Mouse (Mus musculus) lung, postnatal 14 days (tissue): ENCODE results near the gene Grb2.

ENCODE experiments used
- DNase-seq: peaks from one replicate; pipeline ENCODE4 v3.0.0; 2021

Gene Grb2

DNA sequence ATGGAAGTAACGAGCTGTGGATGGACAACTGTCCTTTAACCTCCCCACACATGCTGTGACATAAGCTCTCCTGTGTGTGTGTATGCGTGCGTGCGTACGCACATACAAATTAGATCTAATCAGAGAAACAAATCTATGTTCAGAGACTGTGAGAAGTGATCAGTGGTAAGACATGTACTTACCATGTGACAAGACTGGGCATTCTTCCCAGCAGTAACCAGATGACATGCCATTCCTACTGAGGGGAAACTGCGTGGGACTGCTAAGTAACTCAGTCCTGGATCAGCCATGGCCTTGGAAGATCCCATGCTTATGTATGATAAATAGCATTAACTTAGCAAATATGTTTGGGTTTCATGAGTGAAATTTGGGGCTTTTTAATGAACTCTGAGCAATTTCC is 23.5 kb downstream of the Grb2 start:
- no peak for DNase-seq

DNA sequence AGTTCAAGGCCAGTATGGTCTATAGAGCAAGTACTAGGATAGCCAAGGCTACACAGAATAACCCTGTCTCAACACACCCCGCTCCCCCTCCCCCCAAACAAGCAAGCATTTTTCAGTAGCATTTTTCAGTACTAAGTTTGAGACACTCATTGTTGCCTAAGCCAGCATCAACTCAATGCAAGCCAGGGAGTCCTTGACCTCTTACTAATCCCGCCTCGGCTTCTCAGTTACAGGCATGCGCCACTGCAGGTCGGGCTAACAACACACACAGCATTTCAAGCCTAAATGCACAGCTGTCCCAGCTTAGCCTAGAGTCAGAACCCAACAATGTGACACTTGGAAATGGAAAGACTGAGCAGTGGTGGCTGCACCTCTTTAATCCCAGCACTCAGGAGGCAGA is 25.1 kb downstream of the Grb2 start:
- no peak for DNase-seq

DNA sequence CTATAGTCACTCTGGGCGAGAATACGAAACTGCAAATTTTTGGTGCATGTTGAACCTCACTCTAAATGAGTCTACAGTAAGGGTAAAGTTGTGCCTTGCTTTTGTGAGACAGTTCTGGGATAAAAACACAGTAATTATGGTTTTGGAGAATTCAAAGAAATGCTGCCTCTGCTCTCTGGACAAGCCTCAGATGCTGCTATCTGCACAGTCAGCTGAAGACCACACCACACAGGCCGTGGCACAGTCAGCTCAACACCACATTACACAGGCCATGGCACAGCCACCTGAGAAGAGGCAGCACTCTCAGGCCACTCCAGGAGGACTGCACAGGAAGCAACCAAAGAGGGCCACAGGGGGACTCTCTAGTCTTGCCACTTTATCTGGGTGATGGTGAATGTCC is 26.0 kb downstream of the Grb2 start:
- DNase-seq = no peak

DNA sequence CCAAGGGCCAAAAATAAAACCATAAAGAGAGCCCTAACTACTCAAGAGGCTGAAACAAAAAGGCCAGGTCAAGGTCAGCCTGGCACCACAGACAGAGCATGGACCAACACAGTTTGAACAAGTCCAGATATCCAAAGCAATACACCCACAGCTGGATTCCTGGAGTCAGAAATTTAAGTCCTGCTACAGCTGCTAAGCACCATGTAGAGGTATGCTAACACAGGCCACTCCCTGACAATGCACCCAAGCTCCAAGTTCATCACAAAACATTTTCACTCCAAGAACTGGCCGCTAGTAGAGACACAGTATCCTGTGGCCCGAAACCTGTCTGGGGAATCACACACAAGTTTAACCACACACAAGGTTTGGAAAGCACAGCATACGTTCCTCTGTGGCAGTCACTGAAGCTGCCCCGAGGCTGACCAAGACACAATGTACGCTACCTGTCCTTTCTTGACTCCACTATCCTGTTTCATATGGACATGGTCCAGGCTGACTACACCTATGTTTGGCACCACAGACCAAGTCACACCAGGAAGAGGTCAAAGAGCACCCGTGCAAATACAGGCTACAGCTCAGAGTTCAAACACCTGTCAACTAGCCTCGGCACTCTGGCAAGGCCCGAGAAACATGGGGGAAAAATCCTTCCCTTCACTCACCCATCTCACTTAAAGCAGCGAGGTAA is 28.7 kb downstream of the Grb2 start:
- DNase-seq = no peak

DNA sequence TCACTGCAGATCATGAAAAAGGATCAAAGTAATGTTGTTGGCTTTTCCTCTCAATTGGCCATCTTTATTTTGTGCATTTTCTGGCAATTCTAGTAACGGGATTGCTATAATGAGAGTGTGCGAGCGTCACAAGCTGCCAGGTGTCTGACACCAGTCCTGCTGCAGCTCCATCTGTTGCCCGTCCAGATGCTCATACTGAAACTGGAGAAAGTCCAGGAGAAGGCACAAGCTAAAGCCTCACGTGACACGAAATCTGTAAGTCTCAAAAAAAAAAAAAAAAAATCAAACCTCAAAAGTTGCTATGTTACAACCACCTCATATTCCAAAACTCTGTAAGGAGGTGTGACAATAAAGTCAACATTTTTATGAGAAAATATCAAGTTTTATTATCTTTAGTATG is 29.5 kb downstream of the Grb2 start:
- DNase-seq = no peak

DNA sequence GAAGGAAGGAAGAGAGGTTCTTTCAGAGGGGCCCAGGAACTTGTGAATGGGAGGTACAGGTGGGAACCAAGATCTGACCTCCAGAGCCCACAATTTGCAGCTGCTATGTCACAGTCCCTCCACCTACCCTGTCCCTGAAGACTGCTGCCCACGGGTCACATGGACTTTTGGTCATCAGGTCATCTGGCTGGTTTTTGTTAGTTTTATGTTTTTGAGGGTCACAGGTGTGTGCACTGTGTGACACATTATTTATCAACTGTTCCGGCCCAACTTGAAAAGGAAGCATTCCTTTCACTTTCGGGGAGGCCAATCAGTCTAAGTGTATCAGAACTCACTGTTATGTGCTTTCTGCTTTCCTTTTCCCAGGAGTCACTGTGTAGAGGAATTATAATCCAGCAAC is 30.9 kb downstream of the Grb2 start:
- no peak for DNase-seq

DNA sequence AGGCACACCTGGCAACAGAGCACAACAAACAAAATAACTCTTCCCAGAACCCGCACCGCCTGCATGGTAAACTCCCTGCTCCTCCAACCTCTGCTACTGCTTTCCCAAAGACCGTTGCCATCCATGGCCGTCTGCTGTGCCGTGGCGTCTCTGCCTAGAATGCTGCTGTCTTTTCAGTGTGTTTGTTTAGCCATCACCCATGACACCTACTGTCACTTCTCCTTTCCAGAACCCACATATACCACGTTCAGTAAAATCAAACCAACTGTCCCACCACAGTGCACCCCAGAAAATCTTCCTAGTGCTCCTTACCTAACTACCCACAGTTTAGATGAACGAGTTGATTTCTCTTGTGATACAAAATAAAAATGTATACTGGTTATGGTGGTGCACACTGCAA is 31.7 kb downstream of the Grb2 start:
- DNase-seq = no peak

DNA sequence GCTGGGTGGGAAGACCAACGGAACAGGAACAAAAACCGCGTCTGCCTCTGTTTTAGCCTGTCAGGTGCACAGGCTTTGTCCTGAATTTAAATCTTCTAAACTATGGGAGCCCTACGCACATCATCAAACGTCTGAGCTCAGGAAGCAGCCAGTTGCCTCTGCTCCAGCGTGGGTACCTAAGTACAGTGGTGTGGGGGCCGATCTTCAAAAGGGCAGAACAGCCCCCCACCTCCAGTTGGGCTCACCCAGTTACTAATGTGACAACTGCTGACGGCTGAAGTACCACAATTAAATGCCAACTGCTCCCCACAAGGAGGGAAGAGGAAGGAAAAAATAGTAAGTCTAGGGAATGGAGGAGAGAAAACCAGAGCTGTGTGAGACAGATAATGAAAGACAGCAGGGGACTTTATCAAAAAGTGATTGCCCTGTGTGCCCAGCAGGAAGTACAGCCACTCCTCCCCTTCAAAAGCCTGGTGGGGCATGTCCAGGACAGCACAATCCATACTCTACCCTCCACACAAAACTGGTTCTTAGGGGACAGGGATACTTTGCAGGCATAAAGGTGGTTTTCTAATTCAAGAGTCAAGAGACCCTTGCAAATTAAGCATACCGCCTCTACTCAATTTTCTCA is 34.0 kb downstream of the Grb2 start:
- DNase-seq = no peak

DNA sequence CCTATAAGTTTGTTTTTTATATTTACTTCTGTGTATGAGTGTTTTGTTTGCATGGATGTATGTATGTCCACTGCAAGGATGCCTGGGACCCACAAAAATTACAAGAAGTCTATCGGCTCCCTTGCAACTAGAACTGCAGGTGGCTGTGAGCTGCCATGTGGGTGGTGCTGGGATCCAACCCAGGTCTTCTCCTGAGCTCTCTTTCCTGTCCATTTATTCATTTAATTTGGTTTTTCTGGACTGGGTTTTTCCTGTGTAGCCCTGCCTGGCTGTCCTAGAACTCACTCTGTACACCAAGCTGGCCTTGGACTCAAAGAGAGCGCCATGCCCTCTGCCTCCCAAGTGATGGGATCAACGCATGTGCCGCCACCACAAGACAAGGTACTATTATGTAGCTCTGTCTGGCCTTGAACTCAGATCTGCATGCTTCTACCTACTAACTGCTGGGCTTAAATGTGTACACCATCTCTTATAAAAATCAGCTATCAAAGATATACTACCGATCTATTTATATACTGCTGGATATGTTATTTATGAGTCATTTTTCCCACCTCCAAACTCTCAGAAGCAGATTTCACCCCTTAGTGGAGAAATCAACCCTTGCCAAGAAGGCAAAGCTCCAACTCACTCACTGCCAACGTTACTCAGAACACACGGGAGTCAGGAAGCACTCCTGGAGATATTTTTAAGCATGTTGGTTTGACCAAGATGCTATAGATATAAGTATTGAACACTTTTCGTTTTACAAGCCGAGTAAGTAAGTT is 34.7 kb downstream of the Grb2 start:
- DNase-seq = no peak

DNA sequence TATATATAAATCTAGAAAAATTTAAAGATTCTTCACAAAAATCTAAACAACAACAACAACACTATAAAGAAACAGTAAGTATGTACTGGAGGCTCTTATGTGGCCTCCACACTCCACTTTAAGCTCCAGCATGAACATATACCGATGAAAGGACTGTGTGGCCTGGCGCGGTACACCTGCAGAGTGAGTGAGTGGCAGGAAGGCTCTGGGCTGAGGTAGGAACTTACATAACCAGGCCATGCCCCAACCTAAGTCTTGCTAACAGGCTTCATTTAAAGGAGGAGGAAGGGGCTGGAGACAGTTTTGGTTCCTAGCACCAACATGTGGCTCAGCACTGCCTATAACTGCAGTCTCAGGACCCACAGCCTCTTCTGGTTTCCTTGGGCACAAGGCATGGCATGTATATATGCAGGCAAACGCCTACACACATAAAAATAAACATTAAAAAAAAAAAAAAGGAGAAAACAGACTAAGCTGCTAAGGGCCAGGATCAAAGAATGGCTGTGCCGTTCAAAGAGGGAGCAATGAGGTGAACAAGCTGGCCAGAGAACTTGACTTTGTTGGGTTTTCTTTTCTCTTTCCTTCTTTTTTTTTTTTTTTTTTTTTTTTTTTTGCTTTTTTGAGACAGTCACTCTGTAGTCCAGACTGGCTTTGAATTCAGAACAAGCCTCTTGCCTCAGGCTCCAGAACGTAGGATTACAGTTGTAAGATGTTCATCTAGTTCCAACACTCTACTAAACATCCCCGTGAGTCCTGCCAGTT is 36.0 kb downstream of the Grb2 start:
- no peak for DNase-seq

DNA sequence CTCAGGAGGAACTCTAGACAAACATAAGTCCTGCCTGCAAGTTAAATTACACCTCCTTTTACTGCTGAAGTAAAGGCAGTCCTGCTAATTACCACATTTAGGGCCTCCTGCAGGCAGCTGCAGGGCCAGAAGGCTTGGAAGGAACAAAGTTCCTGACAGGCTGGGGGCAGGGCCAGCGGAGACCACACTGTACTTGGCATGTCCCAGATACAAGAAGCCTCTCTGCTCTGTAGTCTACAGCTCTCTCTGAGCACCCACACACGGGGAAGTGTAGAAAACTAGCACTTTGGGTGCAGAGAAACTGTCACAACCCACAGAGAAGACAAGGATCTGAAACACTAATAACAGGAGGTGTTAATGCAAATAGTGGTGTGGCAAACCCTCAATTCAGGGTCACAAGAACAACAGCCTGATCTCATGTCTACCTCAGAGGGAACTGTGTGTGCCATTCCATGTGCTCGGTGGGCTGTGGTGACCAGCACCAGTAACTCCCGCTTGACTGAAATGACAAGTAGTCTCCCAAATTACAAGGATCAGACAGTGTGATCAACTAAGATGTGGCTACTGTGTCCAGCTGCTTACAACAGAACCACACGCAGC is 37.8 kb downstream of the Grb2 start:
- peak; percentile 21 for DNase-seq

DNA sequence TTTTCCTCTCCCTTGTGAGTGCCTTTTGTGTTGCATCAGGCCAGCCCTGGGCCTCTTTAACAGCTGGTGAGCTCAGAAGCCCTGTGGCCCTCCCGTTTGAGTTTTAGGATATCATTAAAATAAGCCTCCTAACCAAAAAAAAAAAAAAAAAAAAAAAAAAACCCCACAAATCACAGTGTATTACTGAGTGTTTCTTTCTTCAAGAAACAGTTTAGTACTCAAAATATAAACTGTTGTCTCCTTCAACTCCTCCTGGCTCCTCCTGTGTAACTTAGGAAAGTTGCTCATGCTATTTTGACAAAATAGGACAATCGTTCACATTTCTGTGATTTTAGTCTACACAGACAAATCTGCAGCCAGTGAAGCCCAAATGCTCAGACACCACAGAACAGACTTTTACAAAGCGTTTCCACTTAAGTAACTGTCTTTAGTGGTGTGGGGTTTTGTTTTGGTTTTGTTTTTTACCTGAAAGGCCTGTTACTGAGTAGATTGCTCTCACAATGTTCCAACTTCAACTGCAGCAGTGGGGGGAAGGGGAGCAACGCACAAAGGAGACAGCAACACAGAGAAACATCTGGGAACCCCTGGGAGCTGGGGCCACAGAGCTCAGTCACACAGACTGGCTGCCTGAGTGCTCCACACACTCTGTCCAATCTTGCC is 44.6 kb downstream of the Grb2 start:
- no peak for DNase-seq

DNA sequence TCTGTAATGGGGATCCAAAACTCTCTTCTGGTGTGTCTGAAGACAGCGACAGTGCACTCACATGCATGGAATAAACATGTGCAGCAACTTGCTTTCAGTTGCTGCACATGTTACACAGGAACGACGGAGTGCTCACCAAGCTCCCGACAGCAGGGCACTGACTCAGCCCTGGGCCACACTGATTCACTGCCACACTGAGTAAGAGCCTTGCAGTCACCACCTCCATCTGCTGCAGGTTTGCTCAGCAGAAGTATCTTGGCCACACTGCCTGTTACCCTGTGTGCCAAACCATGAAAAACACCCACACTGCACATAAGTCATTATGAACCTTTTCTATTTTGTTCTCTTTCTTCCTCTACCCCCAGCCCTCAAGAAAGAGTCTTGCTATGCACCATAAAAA is 48.0 kb downstream of the Grb2 start:
- DNase-seq = no peak

DNA sequence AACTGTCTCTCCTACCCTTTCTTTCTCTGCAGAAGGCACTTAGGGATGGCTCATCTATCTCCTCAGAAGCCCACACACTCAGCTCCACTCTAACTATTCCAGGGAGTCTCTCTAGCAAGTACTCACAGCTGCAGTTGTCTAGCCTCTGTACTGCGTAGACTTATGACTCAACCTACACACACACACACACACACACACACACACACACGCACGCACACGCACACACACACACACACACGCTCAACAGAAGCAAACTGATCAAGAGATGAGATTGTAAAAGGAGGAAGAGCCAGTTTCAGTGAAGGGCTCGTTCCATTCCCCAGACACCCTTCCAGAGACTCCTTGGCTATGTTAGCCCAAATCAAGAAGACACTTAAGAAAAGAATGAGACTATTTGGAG is 49.9 kb downstream of the Grb2 start:
- no peak for DNase-seq

DNA sequence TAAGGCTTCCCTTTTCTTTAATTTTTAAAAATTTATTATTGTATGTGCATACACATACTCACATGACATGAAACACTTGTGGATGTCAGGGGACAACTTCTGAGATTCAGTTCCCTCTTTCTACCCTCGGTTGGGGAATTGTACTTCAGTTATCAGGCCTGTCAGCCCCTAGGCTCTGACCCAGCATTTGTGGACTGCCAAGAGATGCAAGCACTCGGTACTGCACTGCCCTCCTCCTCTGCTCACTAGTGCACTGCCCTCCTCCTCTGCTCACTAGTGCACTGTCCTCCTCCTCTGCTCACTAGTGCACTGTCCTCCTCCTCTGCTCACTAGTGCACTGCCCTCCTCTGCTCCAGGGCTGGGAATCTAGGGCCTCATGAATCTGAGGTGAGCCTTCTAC is 54.3 kb downstream of the Grb2 start:
- no peak for DNase-seq

DNA sequence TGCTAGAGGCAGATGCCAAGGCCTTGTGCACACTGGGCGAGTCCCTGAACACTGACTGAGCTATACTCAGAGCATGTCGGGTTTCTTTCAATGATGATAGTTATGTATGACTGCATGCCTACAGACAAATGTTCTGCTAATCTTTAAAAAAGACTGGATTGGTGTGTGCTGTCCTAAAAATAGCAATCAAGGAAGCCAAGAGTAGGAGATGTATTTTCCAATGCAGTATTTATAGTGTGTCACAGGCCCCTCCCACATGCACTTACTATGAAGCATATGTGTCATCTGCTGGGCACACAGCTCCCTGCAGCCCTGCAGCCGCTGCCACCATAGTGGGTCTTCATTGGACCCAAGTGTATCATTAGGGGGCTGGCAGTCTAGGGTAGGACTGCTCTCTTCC is 55.2 kb downstream of the Grb2 start:
- DNase-seq = no peak

DNA sequence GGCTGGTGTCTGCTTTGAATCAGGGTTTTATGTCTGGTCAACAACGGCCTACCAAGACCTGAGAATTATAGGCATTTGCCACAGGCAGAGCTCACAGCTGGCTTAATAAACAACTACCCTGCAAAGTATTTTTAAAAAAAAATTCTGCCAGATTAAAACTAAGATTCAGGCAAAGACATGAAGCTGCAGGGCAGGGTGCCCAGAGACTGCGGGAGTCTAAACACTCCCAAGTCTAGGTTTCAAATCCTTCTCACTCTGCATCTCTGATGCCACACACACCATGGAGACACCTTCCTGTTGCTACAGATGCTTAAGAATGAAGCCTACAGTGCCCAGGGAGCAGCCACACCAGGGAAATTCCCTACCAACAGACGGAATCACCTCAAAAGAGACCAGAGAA is 56.7 kb downstream of the Grb2 start:
- no peak for DNase-seq

DNA sequence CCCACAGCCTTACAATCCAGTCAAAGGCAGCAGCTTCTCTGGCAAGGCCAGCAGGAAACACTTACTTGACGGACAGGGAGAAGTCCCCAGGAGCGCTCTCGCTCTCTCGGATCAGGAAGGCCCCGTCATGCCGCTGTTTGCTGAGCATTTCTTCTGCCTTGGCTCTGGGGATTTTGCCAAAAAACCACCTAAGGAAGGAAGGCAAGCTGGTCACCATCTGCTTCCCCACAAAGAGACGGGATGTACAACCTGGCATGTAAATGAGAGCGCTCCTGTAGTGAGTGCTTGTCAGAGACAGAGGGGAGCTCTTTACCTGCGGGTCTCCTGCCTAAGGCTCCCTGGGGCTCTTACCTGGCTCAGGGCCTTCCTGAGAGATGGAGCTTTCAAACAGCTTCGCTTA is 58.7 kb downstream of the Grb2 start:
- DNase-seq = no peak

DNA sequence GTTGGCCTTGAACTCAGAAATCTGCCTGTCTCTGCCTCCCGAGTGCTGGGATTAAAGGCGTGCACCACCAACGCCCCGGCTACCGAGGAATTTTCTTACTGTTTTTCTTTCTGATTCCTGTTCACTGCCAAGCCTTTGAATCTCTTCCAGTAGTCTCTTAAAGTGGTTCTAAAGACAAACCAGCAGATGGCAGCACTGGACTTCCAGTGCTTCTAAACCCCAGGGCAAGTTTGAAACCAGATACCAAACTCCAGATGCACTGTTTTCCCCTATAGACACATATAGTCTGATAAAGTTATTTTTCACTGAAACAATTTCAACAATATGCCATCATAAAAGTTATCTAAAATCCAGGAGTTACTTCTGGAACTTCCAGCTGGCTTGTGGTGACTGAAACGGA is 60.9 kb downstream of the Grb2 start:
- peak; percentile 77 for DNase-seq

DNA sequence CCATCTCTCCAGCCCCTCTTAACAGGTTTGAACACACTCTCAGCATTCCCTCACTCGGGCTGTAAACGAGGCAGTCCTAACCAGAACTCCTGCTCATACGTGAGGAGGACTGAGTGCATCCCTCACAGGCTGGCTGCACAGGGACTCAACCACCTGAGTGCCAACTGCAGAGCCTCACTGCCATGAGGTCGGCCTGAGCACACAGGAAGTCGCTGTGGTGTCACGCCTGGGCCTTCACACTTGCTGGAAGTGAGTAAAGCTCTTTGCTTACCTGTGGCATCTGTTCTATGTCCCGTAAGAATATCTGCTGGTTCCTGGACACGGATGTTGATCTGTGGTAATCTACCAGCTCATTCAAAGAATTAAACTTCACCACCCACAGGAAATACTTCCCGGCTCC is 62.0 kb downstream of the Grb2 start:
- DNase-seq = no peak

DNA sequence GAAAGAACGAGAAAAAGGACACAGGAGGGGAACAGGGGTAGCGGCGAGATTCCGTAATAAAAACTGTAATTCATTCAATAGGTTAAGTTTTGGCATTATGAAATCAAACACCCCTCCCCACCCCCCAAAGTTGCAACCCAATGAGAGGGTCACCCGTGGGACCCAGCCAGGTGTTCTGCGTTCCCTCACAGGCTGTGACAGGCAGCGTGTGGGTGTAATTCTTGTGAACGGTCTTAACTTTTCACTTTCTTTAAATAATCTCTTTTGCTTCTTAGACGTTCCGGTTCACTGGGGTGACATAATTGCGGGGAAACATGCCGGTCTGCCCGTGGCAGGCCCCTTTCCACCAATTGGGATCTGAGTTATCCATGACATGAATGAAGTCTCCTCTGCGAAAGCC is 62.9 kb downstream of the Grb2 start:
- peak; percentile 17 for DNase-seq

DNA sequence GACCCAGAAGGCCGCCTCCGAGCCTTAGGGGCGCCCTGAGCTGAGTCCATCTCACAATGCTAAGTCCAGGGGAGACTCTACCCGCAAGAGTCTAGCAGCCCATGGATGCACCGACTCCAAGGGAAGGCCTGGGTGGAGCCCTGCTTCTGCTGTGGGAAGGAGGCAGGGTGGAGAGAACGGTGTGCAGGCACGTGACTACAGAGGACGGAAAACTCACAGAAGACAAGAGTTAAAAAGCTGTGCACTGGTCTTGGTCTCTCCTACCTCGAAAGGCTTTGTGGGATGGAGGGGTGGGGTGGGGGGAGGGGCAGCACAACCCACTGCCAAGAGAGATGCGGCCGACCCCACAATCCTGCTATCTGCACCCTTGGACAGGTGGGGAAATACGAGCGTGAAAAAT is 64.1 kb downstream of the Grb2 start:
- DNase-seq = no peak

DNA sequence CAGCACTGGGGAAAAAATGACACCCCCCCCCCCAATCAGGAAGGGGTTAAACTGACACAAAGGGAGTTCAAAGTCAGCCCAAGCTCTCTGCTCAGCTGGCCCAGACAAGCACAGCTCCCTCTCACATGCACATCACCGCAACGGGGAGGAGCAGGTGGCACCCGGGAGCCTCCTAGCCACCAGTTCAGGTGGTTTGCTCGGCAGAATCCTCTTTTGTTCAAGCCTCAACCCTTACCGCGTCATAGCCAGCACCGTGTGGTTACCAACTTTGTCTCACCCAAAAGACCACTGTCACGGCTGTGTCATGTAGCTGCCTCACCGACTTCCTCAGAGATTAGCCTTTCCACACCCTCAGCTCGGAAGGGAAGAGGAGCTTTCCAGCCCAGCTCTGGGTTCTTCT is 65.1 kb downstream of the Grb2 start:
- DNase-seq = no peak
